Mouse (Mus musculus) cortical plate, adult 2 months (tissue): ENCODE results near the gene Ncln.

Experiments
- CTCF ChIP-seq: fragments of 200-500 bp; IDR thresholded peaks from 2 replicates; pipeline ENCODE4 v1.5.1; 2011; ENCODE audit warnings: mild to moderate bottlenecking, control low read depth, low read length; ENCODE audit not compliant: insufficient read depth; ENCODE audit errors: extremely low read depth
- POLR2A ChIP-seq: fragments of 200-500 bp; IDR thresholded peaks from 2 replicates; pipeline ENCODE4 v1.6.1; 2011; ENCODE audit warnings: mild to moderate bottlenecking, low read length, control low read depth; ENCODE audit not compliant: insufficient read depth; ENCODE audit errors: extremely low read depth

- no peak for TF ChIP-seq POLR2A
- TF ChIP-seq CTCF = no peak
These were observed 21.7 kb downstream of the Ncln start for GRCm38 (mm10) chr10:81474461-81474860.
